Mouse (Mus musculus) neural tube, embryonic 11.5 days (tissue): ENCODE measurements around the gene Hist1h4d. TPM values are rescaled to one million over a fixed set of nuclear protein-coding genes. Genes with fewer than 3 reads are reported as not detected.
"Not testable (repeated sequence)": the region's sequence is repeated elsewhere in the genome, so short reads cannot be mapped to it uniquely, and the experiment has no call there.

Source experiments
- ATAC-seq: fragments of 200-750 bp; cut with Nextera tagmentation; 2 replicates; pipeline ENCODE4 v1.8.0; 2017; ENCODE audit warnings: moderate number of reproducible peaks, mild to moderate bottlenecking, moderate TSS enrichment, moderate library complexity; ENCODE audit not compliant: insufficient read depth, low FRiP score, low TSS enrichment
- DNase-seq: peaks from one replicate; pipeline ENCODE4 v3.0.0-alpha.2; 2015; ENCODE audit warnings: low spot score
- H3K27ac ChIP-seq: fragments of 300-500 bp; sonication (generic); 2 replicates; pipeline ENCODE4 v1.5.1; 2014; ENCODE audit warnings: low read depth, mild to moderate bottlenecking, low read length
- H3K27me3 ChIP-seq: fragments of 300-500 bp; sonication (generic); 2 replicates; pipeline ENCODE4 v1.6.1; 2014; ENCODE audit warnings: mild to moderate bottlenecking, low read length, mixed read lengths; ENCODE audit not compliant: control insufficient read depth, insufficient read depth
- H3K36me3 ChIP-seq: fragments of 300-500 bp; sonication (generic); 2 replicates; pipeline ENCODE4 v1.6.1; 2014; ENCODE audit warnings: mild to moderate bottlenecking, low read length, moderate library complexity, mixed read lengths; ENCODE audit not compliant: control insufficient read depth, insufficient read depth
- H3K4me1 ChIP-seq: fragments of 300-500 bp; sonication (generic); 2 replicates; pipeline ENCODE4 v1.6.1; 2014; ENCODE audit warnings: low read length, mixed read lengths; ENCODE audit not compliant: control insufficient read depth, insufficient read depth
- H3K4me2 ChIP-seq: fragments of 300-500 bp; sonication (generic); 2 replicates; pipeline ENCODE4 v1.6.1; 2014; ENCODE audit warnings: low read depth, mild to moderate bottlenecking, moderate library complexity
- H3K4me3 ChIP-seq: fragments of 300-500 bp; sonication (generic); 2 replicates; pipeline ENCODE4 v1.5.1; 2014; ENCODE audit warnings: low read depth, low read length
- H3K9ac ChIP-seq: fragments of 300-500 bp; sonication (generic); 2 replicates; pipeline ENCODE4 v1.6.1; 2014; ENCODE audit warnings: mild to moderate bottlenecking, low read length
- H3K9me3 ChIP-seq: fragments of 300-500 bp; sonication (generic); 2 replicates; pipeline ENCODE4 v1.6.1; 2016; ENCODE audit warnings: low read length; ENCODE audit not compliant: control insufficient read depth
- WGBS: fragments of 180-500 bp; shearing (Covaris S2); extraction: QIAGEN DNeasy Blood & Tissue Kit; methylation state at CpG from one replicate; pipeline ENCODE4 v1.1.7; 2014; 5-methylcytosine and 5-hydroxymethylcytosine counted together
- polyA plus RNA-seq: library from polyadenylated mRNA; unstranded; fragments of >200 nt; fragmentation: Nextera tagmentation; extraction: Ambion mirVana; gene quantifications from 2 replicates; pipeline ENCODE4 v1.2.1, GENCODE M21; 2014

Gene Hist1h4d
- polyA plus RNA-seq, 1 experiment from 2014 or later = 89.4 TPM

DNA sequence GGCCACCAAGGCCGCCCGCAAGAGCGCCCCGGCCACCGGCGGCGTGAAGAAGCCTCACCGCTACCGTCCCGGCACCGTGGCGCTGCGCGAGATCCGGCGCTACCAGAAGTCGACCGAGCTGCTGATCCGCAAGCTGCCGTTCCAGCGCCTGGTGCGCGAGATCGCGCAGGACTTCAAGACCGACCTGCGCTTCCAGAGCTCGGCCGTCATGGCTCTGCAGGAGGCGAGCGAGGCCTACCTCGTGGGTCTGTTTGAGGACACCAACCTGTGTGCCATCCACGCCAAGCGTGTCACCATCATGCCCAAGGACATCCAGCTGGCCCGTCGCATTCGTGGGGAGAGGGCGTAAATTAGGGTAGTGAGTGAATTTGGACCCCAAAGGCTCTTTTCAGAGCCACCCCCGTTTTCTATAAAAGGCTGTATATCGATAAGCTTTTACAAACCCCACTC is 5.5 kb upstream of the Hist1h4d start:
- DNase-seq, H3K36me3 ChIP-seq, H3K4me1 ChIP-seq, ATAC-seq, H3K27me3 ChIP-seq, H3K9me3 ChIP-seq: not testable (repeated sequence)
- peak overlapping the region; percentile 76 for H3K27ac ChIP-seq
- peak overlapping the region; percentile 63 for H3K9ac ChIP-seq
- peak overlapping the region; percentile 57 for H3K4me2 ChIP-seq
- H3K4me3 ChIP-seq = peak overlapping the region; percentile 36
- under 1% methylated on average over 8 of the region's 40 CpGs for WGBS

DNA sequence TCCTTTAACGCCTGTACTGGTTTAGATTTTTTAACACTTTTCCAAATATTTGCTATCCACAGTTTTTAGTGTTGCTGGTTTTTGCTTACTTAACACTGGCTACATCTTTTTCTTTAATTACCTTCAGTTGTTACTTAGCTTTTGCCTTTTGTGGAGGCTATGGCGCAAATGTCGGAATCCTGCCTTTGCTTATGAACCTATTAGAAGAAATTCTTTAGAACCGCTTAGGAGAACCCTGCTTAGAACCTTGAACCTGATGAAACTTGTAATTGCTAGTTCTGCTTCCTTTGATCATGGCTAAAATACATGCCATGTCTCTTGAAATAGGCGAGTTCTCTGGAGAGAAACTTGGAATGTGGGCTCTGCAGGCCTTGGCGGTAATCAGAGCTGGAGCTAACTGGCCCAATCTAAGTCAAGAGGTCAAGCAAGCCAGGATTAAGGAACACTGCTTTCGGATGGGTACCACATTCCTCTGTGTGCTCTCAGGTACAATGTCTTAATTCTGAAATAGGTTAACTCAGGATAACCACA is 5.0 kb upstream of the Hist1h4d start:
- peak overlapping the region; percentile 76 for H3K27ac ChIP-seq
- H3K9ac ChIP-seq = peak overlapping the region; percentile 63
- peaks cover 6% of the 10 kb centered on the region; the same call in 1 of the 2 replicates for H3K4me1 ChIP-seq
- no peaks in the 10 kb centered on the region for H3K27me3 ChIP-seq
- ATAC-seq (no peak), DNase-seq (peak; percentile 41)
- 5% methylated on average over 7 of the region's 7 CpGs for WGBS
- H3K4me2 ChIP-seq = peak overlapping the region; percentile 57
- H3K4me3 ChIP-seq = peak overlapping the region; percentile 36
- no peaks in the 10 kb centered on the region for H3K36me3 ChIP-seq
- no peaks in the 10 kb centered on the region for H3K9me3 ChIP-seq

DNA sequence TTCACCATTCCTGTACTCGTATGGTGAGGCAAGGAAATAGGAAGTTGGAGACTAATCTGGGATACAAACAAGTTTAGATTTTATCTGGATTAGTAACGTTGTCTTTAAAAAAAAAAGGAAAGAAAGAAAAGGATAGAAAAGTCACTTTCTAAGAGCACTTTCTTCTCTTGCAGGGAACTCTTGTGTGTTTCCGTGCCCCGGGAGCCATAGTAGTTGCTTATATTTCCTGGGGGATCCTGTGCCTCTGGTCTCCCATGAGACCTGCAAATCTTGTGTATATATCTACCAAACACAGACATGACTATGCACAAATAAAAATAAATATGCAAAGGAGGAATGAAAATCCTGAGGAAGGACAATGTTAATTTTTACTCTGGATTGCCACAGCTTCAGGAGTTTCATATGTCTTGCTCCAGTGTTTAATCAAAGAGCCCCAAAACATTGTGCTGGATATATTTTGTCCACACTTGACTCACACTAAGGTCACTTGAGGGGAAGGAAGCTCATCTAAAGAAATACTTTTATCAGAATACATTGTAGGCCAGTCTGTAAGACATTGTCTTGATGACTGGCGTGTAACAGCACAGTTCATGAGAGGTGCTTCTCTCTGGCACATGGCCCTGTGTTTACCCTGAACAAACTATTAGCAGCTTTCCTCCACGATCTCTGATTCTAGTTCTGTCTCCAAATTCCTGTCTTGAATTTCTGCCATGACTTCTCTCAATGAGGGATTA is 4.3 kb upstream of the Hist1h4d start:
- peak overlapping the region; percentile 63 for H3K9ac ChIP-seq

DNA sequence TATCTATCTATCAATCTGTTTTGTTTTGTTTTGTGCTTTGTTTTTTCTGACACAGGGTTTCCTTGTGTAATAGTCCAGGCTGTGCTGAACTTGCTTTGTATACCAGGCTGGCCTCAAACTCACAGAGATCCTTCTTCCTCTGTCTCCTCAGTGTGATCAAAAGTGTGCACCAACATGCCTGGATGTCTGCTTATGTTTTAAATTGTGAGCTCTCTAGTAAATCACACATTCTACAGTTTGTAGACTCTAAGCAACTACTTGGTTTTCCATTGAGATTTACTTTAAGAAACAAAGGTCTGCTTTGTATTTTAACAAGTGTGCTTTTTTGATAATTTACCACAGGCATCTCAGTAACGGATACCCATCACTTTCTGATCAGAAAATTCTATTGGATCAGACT is 3.6 kb upstream of the Hist1h4d start:
- no peak overlapping the region for H3K27ac ChIP-seq
- ATAC-seq (no peak), DNase-seq (no peak)
- 95% methylated on average over 1 of the region's 1 CpGs for WGBS
- H3K9me3 ChIP-seq = no peaks in the 10 kb centered on the region
- H3K4me3 ChIP-seq = no peak overlapping the region
- H3K4me2 ChIP-seq = no peak overlapping the region
- H3K9ac ChIP-seq = no peak overlapping the region
- H3K36me3 ChIP-seq = no peaks in the 10 kb centered on the region
- no peaks in the 10 kb centered on the region for H3K27me3 ChIP-seq
- peaks cover 9% of the 10 kb centered on the region for H3K4me1 ChIP-seq

More for the DNA sequence above, 4.3 kb upstream of the Hist1h4d start:
- Histone ChIP-seq H3K4me2 (peak overlapping the region; percentile 57), H3K9me3 (no peaks in the 10 kb centered on the region), H3K4me3 (peak overlapping the region; percentile 36), H3K27me3 (no peaks in the 10 kb centered on the region), H3K4me1 (peaks cover 8% of the 10 kb centered on the region), H3K36me3 (no peaks in the 10 kb centered on the region), H3K27ac (peak overlapping the region; percentile 76; the same call in 1 of the 2 replicates)
- peak; percentile 25 for DNase-seq
- 60% methylated on average over 6 of the region's 6 CpGs for WGBS
- no peak for ATAC-seq

DNA sequence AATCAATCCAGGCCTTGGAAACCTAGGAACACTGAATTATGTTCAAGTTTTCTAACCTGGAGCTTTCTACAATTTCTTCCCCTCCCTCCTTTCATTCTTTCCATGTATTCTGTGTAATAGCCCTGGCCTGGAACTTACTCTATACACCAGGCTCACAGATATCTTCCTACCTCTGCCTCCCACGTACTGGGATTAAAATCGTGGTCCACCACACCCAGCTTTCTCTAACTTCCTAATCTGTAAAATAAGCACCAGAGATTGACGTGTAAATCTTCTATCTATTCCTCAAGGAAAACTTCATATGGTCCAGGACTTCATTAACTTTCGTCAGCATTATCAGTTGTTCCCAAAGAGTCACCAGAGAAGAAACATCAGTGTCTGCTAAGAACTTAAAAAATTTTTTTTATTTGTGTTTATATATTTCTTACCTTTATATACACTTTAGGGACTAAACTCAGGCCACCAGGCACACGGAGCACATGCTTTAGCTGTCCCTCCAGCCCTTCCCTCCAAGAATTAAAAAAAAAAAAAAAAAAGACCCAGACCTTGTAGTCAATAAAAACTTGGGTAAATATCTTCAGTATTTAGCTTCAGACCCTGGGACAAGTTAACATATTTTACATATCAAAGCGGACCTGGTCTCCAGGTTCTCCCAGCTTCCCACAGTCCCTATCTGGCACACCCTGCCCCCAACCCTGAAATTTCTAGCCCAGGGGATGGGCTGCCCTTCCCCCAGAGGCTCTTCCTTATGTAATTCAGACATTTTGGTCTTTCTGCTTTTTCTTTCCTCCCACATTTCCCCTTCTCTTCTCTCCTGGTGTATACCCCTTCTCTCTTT is 1.0 kb downstream of the Hist1h4d start:
- DNase-seq (peak; percentile 39), ATAC-seq (no peak)
- 3% methylated on average over 6 of the region's 6 CpGs for WGBS

DNA sequence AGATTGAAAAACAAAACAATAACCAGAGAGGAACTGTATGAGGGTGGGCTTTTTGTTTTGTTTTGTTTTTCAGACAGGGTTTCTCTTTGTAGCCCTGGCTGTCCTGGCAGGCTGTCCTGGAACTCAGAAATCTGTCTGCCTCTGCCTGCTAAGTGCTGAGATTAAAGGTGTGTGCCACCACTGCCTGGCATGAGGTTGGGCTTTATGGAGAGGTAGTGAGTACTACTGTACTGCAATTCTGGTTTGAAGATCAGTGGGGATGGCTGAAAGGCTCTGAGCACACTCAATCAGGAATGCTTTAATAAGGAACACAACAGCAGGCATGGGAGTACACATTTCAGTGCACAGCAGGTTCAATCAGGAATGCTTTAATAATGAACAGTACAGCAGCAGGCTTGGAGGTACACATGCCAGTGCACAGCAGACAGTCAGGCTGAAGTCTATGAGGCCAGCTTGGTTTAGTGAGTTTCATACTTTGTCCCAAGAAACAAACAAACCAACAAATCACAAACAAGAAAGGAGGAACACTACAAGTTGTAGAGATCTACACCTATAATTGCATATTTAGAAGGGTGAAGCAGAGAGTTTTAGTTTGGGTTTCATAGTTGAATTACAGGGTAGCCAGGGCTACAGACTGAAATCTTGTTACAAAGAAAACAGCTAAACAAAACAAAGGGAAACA is 2.1 kb downstream of the Hist1h4d start:
- H3K4me1 ChIP-seq = peaks cover 24% of the 10 kb centered on the region
- H3K4me2 ChIP-seq = no peak overlapping the region
- H3K4me3 ChIP-seq = no peak overlapping the region
- H3K27me3 ChIP-seq = no peaks in the 10 kb centered on the region
- H3K27ac ChIP-seq = peak overlapping the region; percentile 87
- ATAC-seq (no peak), DNase-seq (peak; percentile 24)
- H3K9ac ChIP-seq = peak overlapping the region; percentile 29; the same call in 1 of the 2 replicates
- no peaks in the 10 kb centered on the region for H3K9me3 ChIP-seq
- H3K36me3 ChIP-seq = no peaks in the 10 kb centered on the region

More for the DNA sequence above, 1.0 kb downstream of the Hist1h4d start:
- Histone ChIP-seq H3K36me3 (no peaks in the 10 kb centered on the region), H3K4me2 (peak overlapping the region; percentile 83), H3K4me3 (peak overlapping the region; percentile 46), H3K27me3 (no peaks in the 10 kb centered on the region), H3K4me1 (peaks cover 24% of the 10 kb centered on the region), H3K27ac (peak overlapping the region; percentile 87), H3K9me3 (no peaks in the 10 kb centered on the region), H3K9ac (peak overlapping the region; percentile 66)

DNA sequence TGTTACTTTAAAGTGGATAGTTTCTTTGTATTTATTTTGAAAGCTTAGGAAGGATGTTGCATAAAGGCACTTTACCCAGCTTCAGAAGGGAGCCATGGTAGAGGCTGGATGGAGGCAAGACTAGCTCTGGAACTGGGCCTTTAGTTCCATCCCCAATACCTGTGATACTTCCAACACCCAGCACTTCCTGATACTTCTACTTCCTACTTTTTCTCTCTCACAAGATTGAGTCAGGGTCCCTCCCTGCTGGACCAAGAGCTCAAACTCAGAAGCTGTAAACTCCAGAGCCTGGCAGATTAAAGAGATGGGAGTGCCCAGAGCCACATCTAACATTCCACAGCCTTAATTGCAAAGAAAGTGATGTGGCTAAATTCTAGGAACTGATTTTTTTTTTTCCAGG is 2.9 kb downstream of the Hist1h4d start:
- peaks cover 24% of the 10 kb centered on the region for H3K4me1 ChIP-seq
- H3K36me3 ChIP-seq = no peaks in the 10 kb centered on the region
- ATAC-seq (no peak), DNase-seq (peak; percentile 23)
- H3K9ac ChIP-seq = peak overlapping the region; percentile 80
- H3K27ac ChIP-seq = peak overlapping the region; percentile 97
- peak overlapping the region; percentile 39; the same call in 1 of the 2 replicates for H3K4me3 ChIP-seq
- peak overlapping the region; percentile 83 for H3K4me2 ChIP-seq
- no peaks in the 10 kb centered on the region for H3K9me3 ChIP-seq
- no peaks in the 10 kb centered on the region for H3K27me3 ChIP-seq

DNA sequence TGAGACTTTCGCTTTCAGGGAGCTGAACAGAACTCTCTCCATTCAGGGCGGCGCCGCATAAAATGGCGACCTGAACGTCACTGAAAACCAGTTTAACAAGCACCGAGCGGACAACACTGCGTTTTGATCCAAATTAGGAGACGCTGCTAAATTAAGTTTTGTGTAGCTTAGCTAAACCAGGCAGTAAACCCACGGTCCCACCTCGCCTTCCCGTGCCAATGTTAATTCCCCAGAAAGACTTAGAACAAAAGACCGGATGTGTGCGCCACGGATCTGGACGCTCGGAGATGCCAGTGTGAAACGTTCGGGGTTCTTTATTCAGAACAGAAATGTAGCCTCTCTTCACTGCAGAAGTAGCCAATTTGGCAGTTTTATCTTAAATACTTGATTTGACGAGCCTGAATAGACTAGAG is 3.6 kb downstream of the Hist1h4d start:
- WGBS = under 1% methylated on average over 21 of the region's 21 CpGs
- peak overlapping the region; percentile 83 for H3K4me2 ChIP-seq
- H3K9ac ChIP-seq = peak overlapping the region; percentile 80
- peak; percentile 81 for DNase-seq
- peak overlapping the region; percentile 97 for H3K27ac ChIP-seq
- H3K9me3 ChIP-seq = no peaks in the 10 kb centered on the region
- H3K27me3 ChIP-seq = no peaks in the 10 kb centered on the region
- peak overlapping the region; percentile 39 for H3K4me3 ChIP-seq
- H3K4me1 ChIP-seq = peaks cover 24% of the 10 kb centered on the region
- ATAC-seq = 0 out of 2 replicates have a peak, but pooled peaks have one; percentile 3
- no peaks in the 10 kb centered on the region for H3K36me3 ChIP-seq
